Mouse (Mus musculus) liver, embryonic 15.5 days (tissue): ENCODE data around the gene Gm21992. TPM values are rescaled to one million over a fixed set of nuclear protein-coding genes. Genes with fewer than 3 reads are reported as not detected.

ENCODE experiments used
- ATAC-seq: fragments of 200-750 bp; cut with Nextera tagmentation; 2 replicates; pipeline ENCODE4 v1.8.0; 2017; ENCODE audit warnings: moderate number of reproducible peaks, mild to moderate bottlenecking, moderate library complexity; ENCODE audit not compliant: insufficient read depth
- H3K27ac ChIP-seq: fragments of 300-500 bp; sonication (generic); replicated peaks from 2 replicates; pipeline ENCODE4 v1.5.1; 2015; ENCODE audit warnings: mild to moderate bottlenecking, inconsistent platforms
- H3K27me3 ChIP-seq: fragments of 300-500 bp; sonication (generic); 2 replicates; pipeline ENCODE4 v1.6.1; 2015; ENCODE audit warnings: mild to moderate bottlenecking, inconsistent platforms
- H3K36me3 ChIP-seq: fragments of 300-500 bp; sonication (generic); replicated peaks from 2 replicates; pipeline ENCODE4 v1.6.1; 2015; ENCODE audit warnings: moderate library complexity, mild to moderate bottlenecking, inconsistent platforms
- H3K4me1 ChIP-seq: fragments of 300-500 bp; sonication (generic); replicated peaks from 2 replicates; pipeline ENCODE4 v1.6.1; 2015; ENCODE audit warnings: inconsistent platforms
- H3K4me2 ChIP-seq: fragments of 300-500 bp; sonication (generic); 2 replicates; pipeline ENCODE4 v1.6.1; 2015; ENCODE audit warnings: moderate library complexity, mild to moderate bottlenecking, inconsistent platforms
- H3K4me3 ChIP-seq: fragments of 300-500 bp; sonication (generic); replicated peaks from 2 replicates; pipeline ENCODE4 v1.5.1; 2015; ENCODE audit warnings: mild to moderate bottlenecking, inconsistent platforms
- H3K9ac ChIP-seq: fragments of 300-500 bp; sonication (generic); 2 replicates; pipeline ENCODE4 v1.6.1; 2015; ENCODE audit warnings: moderate library complexity, mild to moderate bottlenecking, inconsistent platforms
- H3K9me3 ChIP-seq: fragments of 300-500 bp; sonication (generic); replicated peaks from 2 replicates; pipeline ENCODE4 v1.6.1; 2016; ENCODE audit warnings: inconsistent platforms
- WGBS: fragments of 180-500 bp; shearing (Covaris S2); methylation state at CpG from one replicate; pipeline ENCODE4 v1.1.7; 2015; ENCODE audit warnings: mixed read lengths; ENCODE audit not compliant: insufficient replicate concordance; 5-methylcytosine and 5-hydroxymethylcytosine counted together
- polyA plus RNA-seq: library from polyadenylated mRNA; unstranded; fragments of >200 nt; fragmentation: Nextera tagmentation; extraction: Ambion mirVana; gene quantifications from 2 replicates; pipeline ENCODE4 v1.2.1, GENCODE M21; 2015

Gene Gm21992
- polyA plus RNA-seq, 1 experiment from 2014 or later: 12.7 TPM

GRCm38 (mm10) chr19:4748493-4748892, 62.9 kb downstream of the Gm21992 start:
- Histone ChIP-seq H3K9me3 (no peaks in the 10 kb centered on the region), H3K4me3 (no peak overlapping the region), H3K27ac (no peak overlapping the region), H3K27me3 (no peaks in the 10 kb centered on the region), H3K9ac (no peak overlapping the region), H3K4me1 (no peaks in the 10 kb centered on the region), H3K36me3 (no peaks in the 10 kb centered on the region), H3K4me2 (no peak overlapping the region)
- WGBS: 75% methylated on average over 10 of the region's 10 CpGs
- ATAC-seq: no peak

GRCm38 (mm10) chr19:4747631-4748312, 63.6 kb downstream of the Gm21992 start:
- H3K4me1 ChIP-seq: no peaks in the 10 kb centered on the region
- no peaks in the 10 kb centered on the region for H3K9me3 ChIP-seq
- H3K4me3 ChIP-seq: no peak overlapping the region
- H3K27ac ChIP-seq: no peak overlapping the region
- ATAC-seq: no peak
- H3K9ac ChIP-seq: no peak overlapping the region
- H3K36me3 ChIP-seq: no peaks in the 10 kb centered on the region
- H3K4me2 ChIP-seq: no peak overlapping the region
- H3K27me3 ChIP-seq: no peaks in the 10 kb centered on the region
- 82% methylated on average over 9 of the region's 9 CpGs for WGBS

- H3K36me3 ChIP-seq: no peaks in the 10 kb centered on the region
- H3K27me3 ChIP-seq: no peaks in the 10 kb centered on the region
- H3K4me1 ChIP-seq: no peaks in the 10 kb centered on the region
- H3K4me3 ChIP-seq: no peak overlapping the region
- WGBS: 74% methylated on average over 14 of the region's 14 CpGs
- ATAC-seq: no peak
- H3K4me2 ChIP-seq: no peak overlapping the region
- H3K9me3 ChIP-seq: no peaks in the 10 kb centered on the region
- no peak overlapping the region for H3K9ac ChIP-seq
- H3K27ac ChIP-seq: no peak overlapping the region
Measured at GRCm38 (mm10) chr19:4746611-4747010, 64.8 kb downstream of the Gm21992 start.

GRCm38 (mm10) chr19:4745681-4746080, 65.7 kb downstream of the Gm21992 start:
- no peak for ATAC-seq
- H3K9me3 ChIP-seq: no peaks in the 10 kb centered on the region
- H3K4me1 ChIP-seq: no peaks in the 10 kb centered on the region
- H3K4me2 ChIP-seq: no peak overlapping the region
- no peak overlapping the region for H3K27ac ChIP-seq
- no peak overlapping the region for H3K4me3 ChIP-seq
- no peaks in the 10 kb centered on the region for H3K27me3 ChIP-seq
- no peak overlapping the region for H3K9ac ChIP-seq
- 81% methylated on average over 10 of the region's 10 CpGs for WGBS
- H3K36me3 ChIP-seq: no peaks in the 10 kb centered on the region

- H3K36me3 ChIP-seq: no peaks in the 10 kb centered on the region
- no peak overlapping the region for H3K27ac ChIP-seq
- H3K4me3 ChIP-seq: no peak overlapping the region
- H3K4me1 ChIP-seq: no peaks in the 10 kb centered on the region
- no peak overlapping the region for H3K4me2 ChIP-seq
- WGBS: 65% methylated on average over 9 of the region's 9 CpGs
- no peaks in the 10 kb centered on the region for H3K27me3 ChIP-seq
- no peaks in the 10 kb centered on the region for H3K9me3 ChIP-seq
- H3K9ac ChIP-seq: no peak overlapping the region
- no peak for ATAC-seq
Measured at GRCm38 (mm10) chr19:4745057-4745456, 66.4 kb downstream of the Gm21992 start.

GRCm38 (mm10) chr19:4744026-4744425, 67.4 kb downstream of the Gm21992 start:
- Histone ChIP-seq H3K4me3 (no peak overlapping the region), H3K4me1 (no peaks in the 10 kb centered on the region), H3K36me3 (no peaks in the 10 kb centered on the region), H3K9ac (no peak overlapping the region), H3K4me2 (no peak overlapping the region), H3K27me3 (no peaks in the 10 kb centered on the region), H3K27ac (no peak overlapping the region), H3K9me3 (no peaks in the 10 kb centered on the region)
- ATAC-seq: no peak
- WGBS: 66% methylated on average over 14 of the region's 14 CpGs

- Histone ChIP-seq H3K4me1 (no peaks in the 10 kb centered on the region), H3K36me3 (no peaks in the 10 kb centered on the region), H3K9ac (no peak overlapping the region), H3K4me3 (no peak overlapping the region), H3K27me3 (no peaks in the 10 kb centered on the region), H3K27ac (no peak overlapping the region), H3K4me2 (no peak overlapping the region), H3K9me3 (no peaks in the 10 kb centered on the region)
- ATAC-seq: no peak
- WGBS: 35% methylated on average over 5 of the region's 5 CpGs
Measured at GRCm38 (mm10) chr19:4743524-4743923, 67.9 kb downstream of the Gm21992 start.

GRCm38 (mm10) chr19:4742229-4742628, 69.2 kb downstream of the Gm21992 start:
- Histone ChIP-seq H3K36me3 (no peaks in the 10 kb centered on the region), H3K4me1 (no peaks in the 10 kb centered on the region), H3K4me3 (no peak overlapping the region), H3K9ac (no peak overlapping the region), H3K9me3 (no peaks in the 10 kb centered on the region), H3K4me2 (no peak overlapping the region), H3K27me3 (no peaks in the 10 kb centered on the region), H3K27ac (no peak overlapping the region)
- ATAC-seq: no peak
- 68% methylated on average over 6 of the region's 6 CpGs for WGBS

- Histone ChIP-seq H3K27me3 (no peaks in the 10 kb centered on the region), H3K36me3 (no peaks in the 10 kb centered on the region), H3K4me2 (no peak overlapping the region), H3K4me1 (no peaks in the 10 kb centered on the region), H3K4me3 (no peak overlapping the region), H3K27ac (no peak overlapping the region), H3K9me3 (no peaks in the 10 kb centered on the region), H3K9ac (no peak overlapping the region)
- 68% methylated on average over 10 of the region's 10 CpGs for WGBS
- ATAC-seq: no peak
Measured at GRCm38 (mm10) chr19:4741482-4741881, 69.9 kb downstream of the Gm21992 start.

GRCm38 (mm10) chr19:4739762-4740161, 71.7 kb downstream of the Gm21992 start:
- H3K4me1 ChIP-seq: no peaks in the 10 kb centered on the region
- no peaks in the 10 kb centered on the region for H3K36me3 ChIP-seq
- no peaks in the 10 kb centered on the region for H3K9me3 ChIP-seq
- no peak overlapping the region for H3K9ac ChIP-seq
- no peak for ATAC-seq
- H3K27ac ChIP-seq: no peak overlapping the region
- H3K4me2 ChIP-seq: no peak overlapping the region
- WGBS: 75% methylated on average over 5 of the region's 5 CpGs
- H3K4me3 ChIP-seq: no peak overlapping the region
- H3K27me3 ChIP-seq: no peaks in the 10 kb centered on the region

- no peak overlapping the region for H3K27ac ChIP-seq
- 80% methylated on average over 11 of the region's 11 CpGs for WGBS
- H3K27me3 ChIP-seq: no peaks in the 10 kb centered on the region
- no peak overlapping the region for H3K4me3 ChIP-seq
- no peaks in the 10 kb centered on the region for H3K9me3 ChIP-seq
- no peak overlapping the region for H3K9ac ChIP-seq
- no peak for ATAC-seq
- H3K36me3 ChIP-seq: no peaks in the 10 kb centered on the region
- no peaks in the 10 kb centered on the region for H3K4me1 ChIP-seq
- no peak overlapping the region for H3K4me2 ChIP-seq
Measured at GRCm38 (mm10) chr19:4739053-4739452, 72.4 kb downstream of the Gm21992 start.

- Histone ChIP-seq H3K36me3 (no peaks in the 10 kb centered on the region), H3K4me3 (no peak overlapping the region), H3K27ac (no peak overlapping the region), H3K4me2 (no peak overlapping the region), H3K27me3 (no peaks in the 10 kb centered on the region), H3K9ac (no peak overlapping the region), H3K9me3 (no peaks in the 10 kb centered on the region), H3K4me1 (no peaks in the 10 kb centered on the region)
- no peak for ATAC-seq
- 71% methylated on average over 13 of the region's 13 CpGs for WGBS
Measured at GRCm38 (mm10) chr19:4737866-4738265, 73.5 kb downstream of the Gm21992 start.
